Mouse (Mus musculus): ENCODE measurements around the gene Tgfbr3l.

DNA sequence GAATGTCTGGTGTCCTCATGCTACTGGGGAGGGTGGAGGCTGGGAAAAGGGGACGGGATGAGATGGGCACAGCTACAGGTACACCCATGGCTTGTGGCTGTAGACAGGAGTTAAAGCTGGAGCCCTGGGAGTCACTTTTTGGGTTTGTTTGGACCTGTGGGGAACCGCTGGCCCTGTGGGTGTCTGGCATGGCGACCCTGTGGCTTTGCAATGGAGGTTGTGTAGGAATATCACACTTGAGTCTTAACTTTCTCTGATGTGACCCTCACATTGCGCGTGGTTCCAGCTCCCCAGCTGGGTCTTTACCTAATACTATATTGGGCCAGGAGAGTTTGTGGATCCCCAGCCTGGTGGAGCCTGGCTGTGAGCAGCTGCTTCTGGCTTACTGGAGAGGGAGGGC is 3.0 kb upstream of the Tgfbr3l start:
- no peak for TF ChIP-seq ZC3H11A (IDR thresholded peaks at IDR 0.05; ENCODE audit: borderline replicate concordance, low read depth, low read length)
- no peak for TF ChIP-seq HCFC1 (IDR thresholded peaks at IDR 0.05; ENCODE audit: borderline replicate concordance, insufficient read depth, low read length)
- TF ChIP-seq ZNF384 (IDR thresholded peaks at IDR 0.05; ENCODE audit: low read depth, low read length), result no peak
- TF ChIP-seq CHD2 (IDR thresholded peaks at IDR 0.05; ENCODE audit: low read depth, low read length), result no peak
- TF ChIP-seq MAFK (IDR thresholded peaks at IDR 0.05; ENCODE audit: insufficient read depth, low read depth, low read length), result no peak
